Mouse (Mus musculus) liver, embryonic 11.5 days (tissue): ENCODE measurements around the gene Agk. TPM values are rescaled to one million over a fixed set of nuclear protein-coding genes. Genes with fewer than 3 reads are reported as not detected.

ENCODE experiments used
- ATAC-seq: fragments of 200-750 bp; cut with Nextera tagmentation; replicated peaks from 2 replicates; pipeline ENCODE4 v1.8.0; 2017; ENCODE audit warnings: moderate number of reproducible peaks, mild to moderate bottlenecking, moderate TSS enrichment, moderate library complexity; ENCODE audit not compliant: low FRiP score
- DNase-seq: peaks from one replicate; pipeline ENCODE4 v3.0.0-alpha.2; 2017; ENCODE audit warnings: low spot score
- H3K27ac ChIP-seq: fragments of 300-500 bp; sonication (generic); 2 replicates; pipeline ENCODE4 v1.5.1; 2014; ENCODE audit warnings: mild to moderate bottlenecking, low read depth, low read length, control low read depth
- H3K27me3 ChIP-seq: fragments of 300-500 bp; sonication (generic); replicated peaks from 2 replicates; pipeline ENCODE4 v1.6.1; 2014; ENCODE audit warnings: low read length, mixed read lengths; ENCODE audit not compliant: control insufficient read depth, insufficient read depth
- H3K36me3 ChIP-seq: fragments of 300-500 bp; sonication (generic); 2 replicates; pipeline ENCODE4 v1.6.1; 2014; ENCODE audit warnings: mild to moderate bottlenecking, low read length, moderate library complexity, mixed read lengths; ENCODE audit not compliant: control insufficient read depth, insufficient read depth
- H3K4me1 ChIP-seq: fragments of 300-500 bp; sonication (generic); replicated peaks from 2 replicates; pipeline ENCODE4 v1.6.1; 2014; ENCODE audit warnings: low read length, mixed read lengths; ENCODE audit not compliant: control insufficient read depth, insufficient read depth
- H3K4me2 ChIP-seq: fragments of 300-500 bp; sonication (generic); 2 replicates; pipeline ENCODE4 v1.6.1; 2014; ENCODE audit warnings: mild to moderate bottlenecking, control low read depth, moderate library complexity
- H3K4me3 ChIP-seq: fragments of 300-500 bp; sonication (generic); 2 replicates; pipeline ENCODE4 v1.5.1; 2014; ENCODE audit warnings: low read depth, low read length, control low read depth
- H3K9ac ChIP-seq: fragments of 300-500 bp; sonication (generic); 2 replicates; pipeline ENCODE4 v1.6.1; 2014; ENCODE audit warnings: low read depth, low read length, control low read depth
- H3K9me3 ChIP-seq: fragments of 300-500 bp; sonication (generic); 2 replicates; pipeline ENCODE4 v1.6.1; 2016; ENCODE audit warnings: low read length, inconsistent platforms, mixed read lengths; ENCODE audit not compliant: control insufficient read depth
- WGBS: fragments of 180-500 bp; shearing (Covaris S2); extraction: QIAGEN DNeasy Blood & Tissue Kit; methylation state at CpG from one replicate; pipeline ENCODE4 v1.1.7; 2014; 5-methylcytosine and 5-hydroxymethylcytosine counted together
- polyA plus RNA-seq: library from polyadenylated mRNA; unstranded; fragments of >200 nt; fragmentation: Nextera tagmentation; extraction: Ambion mirVana; gene quantifications from 2 replicates; pipeline ENCODE4 v1.2.1, GENCODE M21; 2014

The Agk gene
- polyA plus RNA-seq, 1 experiment from 2014 or later = 35.8 TPM

DNA sequence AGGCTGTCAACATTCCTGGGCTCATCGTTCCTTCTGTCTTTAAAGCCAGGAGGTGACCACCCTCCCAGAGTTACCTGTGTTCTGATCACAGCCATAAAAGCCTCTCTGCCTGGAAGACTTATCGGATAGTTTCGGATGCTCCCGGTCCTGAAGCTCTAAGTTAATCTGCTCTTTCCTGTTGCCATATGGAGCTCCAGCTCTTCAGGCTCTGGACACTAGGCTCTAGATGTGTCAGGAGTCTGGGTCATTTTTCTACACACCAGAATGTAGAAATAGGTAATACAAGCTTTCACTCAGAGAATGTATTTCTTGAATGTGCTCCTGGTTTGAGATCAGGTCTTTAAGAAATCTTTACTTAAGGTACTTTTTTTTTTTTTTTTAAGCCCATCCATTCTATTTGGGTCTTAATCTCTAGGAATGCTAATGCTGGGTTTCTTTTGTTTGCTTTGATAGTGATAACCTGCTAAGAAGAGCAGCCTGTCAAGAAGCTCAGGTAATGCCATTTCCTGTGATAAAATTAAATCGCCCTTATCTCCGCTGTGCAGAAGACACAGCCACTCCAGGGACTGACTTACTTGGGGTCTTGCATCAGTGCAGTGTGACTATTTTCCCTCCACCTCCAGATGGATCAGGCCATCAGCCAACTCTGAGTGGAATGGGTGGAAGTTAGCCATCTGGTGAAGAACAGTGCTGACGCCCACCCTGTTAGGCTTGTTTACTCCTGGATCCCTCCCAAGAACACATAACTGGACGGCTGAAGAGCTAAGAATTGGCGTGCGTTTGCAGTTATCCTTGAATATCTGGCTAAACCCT, 22.2 kb downstream of the Agk start:
- no peak for ATAC-seq

GRCm38 (mm10) chr6:40347772-40348111, 22.8 kb downstream of the Agk start:
- H3K4me2 ChIP-seq = no peak overlapping the region
- no peak overlapping the region for H3K9ac ChIP-seq
- H3K9me3 ChIP-seq = no peaks in the 10 kb centered on the region
- DNase-seq (no peak), ATAC-seq (no peak)
- no peaks in the 10 kb centered on the region; the same call in 1 of the 2 replicates for H3K36me3 ChIP-seq
- no peaks in the 10 kb centered on the region for H3K27me3 ChIP-seq
- no peak overlapping the region for H3K4me3 ChIP-seq
- no peak overlapping the region for H3K27ac ChIP-seq
- H3K4me1 ChIP-seq = peaks cover 4% of the 10 kb centered on the region; the same call in 1 of the 2 replicates
- WGBS = 69% methylated on average over 1 of the region's 1 CpGs

More for the DNA sequence above, 22.2 kb downstream of the Agk start:
- H3K4me1 ChIP-seq = peaks cover 4% of the 10 kb centered on the region; the same call in 1 of the 2 replicates
- no peaks in the 10 kb centered on the region; the same call in 1 of the 2 replicates for H3K36me3 ChIP-seq
- no peak overlapping the region for H3K27ac ChIP-seq
- no peak overlapping the region for H3K9ac ChIP-seq
- WGBS = 63% methylated on average over 10 of the region's 10 CpGs
- no peaks in the 10 kb centered on the region for H3K9me3 ChIP-seq
- no peak overlapping the region for H3K4me3 ChIP-seq
- no peak for DNase-seq
- no peaks in the 10 kb centered on the region for H3K27me3 ChIP-seq
- H3K4me2 ChIP-seq = no peak overlapping the region

DNA sequence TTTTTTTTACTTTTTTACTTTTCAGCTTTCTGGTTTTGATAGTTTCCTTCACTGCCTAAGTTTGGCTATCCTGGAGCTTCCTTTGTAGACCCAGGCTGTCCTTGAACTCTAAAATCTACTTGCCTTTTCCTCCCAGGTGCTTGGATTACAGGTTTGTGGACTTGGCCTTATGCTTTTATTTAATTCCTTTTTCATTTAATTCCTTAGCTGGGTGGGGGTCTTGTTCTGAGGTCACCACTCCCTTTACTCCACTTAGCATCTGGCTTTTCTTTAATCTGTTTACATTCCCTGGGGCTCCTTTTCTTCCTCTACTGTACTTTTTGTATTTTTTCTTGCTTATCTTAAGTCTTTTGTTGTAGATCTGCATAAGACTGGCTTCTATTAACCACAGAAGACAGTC, 25.1 kb downstream of the Agk start:
- Histone ChIP-seq H3K36me3 (no peaks in the 10 kb centered on the region; the same call in 1 of the 2 replicates), H3K27ac (no peak overlapping the region), H3K4me3 (no peak overlapping the region), H3K9ac (no peak overlapping the region), H3K4me2 (no peak overlapping the region), H3K4me1 (peaks cover 4% of the 10 kb centered on the region; the same call in 1 of the 2 replicates), H3K9me3 (no peaks in the 10 kb centered on the region), H3K27me3 (no peaks in the 10 kb centered on the region)
- DNase-seq = no peak
- ATAC-seq = no peak

DNA sequence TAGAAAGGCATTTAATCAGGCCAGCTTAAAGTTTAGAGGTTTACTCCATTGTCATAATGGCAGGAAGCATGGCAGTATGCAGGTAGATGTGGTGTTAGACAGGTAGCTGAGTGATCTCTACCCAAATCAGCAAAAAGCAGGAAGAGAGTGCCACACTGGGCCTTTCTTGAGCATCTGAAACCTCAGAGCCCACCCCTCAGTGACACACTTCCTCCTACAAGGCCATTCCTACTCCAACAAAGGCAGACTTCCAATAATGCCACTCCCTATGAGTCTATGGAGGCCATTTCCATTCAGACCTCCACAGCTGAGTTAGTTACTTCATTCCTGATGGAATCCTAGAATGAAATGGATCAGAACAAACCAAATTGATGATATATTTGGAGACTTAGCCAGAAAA, 25.9 kb downstream of the Agk start:
- no peak overlapping the region for H3K9ac ChIP-seq
- H3K4me2 ChIP-seq = no peak overlapping the region
- ATAC-seq (no peak), DNase-seq (no peak)
- peaks cover 4% of the 10 kb centered on the region; the same call in 1 of the 2 replicates for H3K4me1 ChIP-seq
- no peaks in the 10 kb centered on the region for H3K9me3 ChIP-seq
- no peaks in the 10 kb centered on the region; the same call in 1 of the 2 replicates for H3K36me3 ChIP-seq
- no peak overlapping the region for H3K4me3 ChIP-seq
- H3K27me3 ChIP-seq = no peaks in the 10 kb centered on the region
- H3K27ac ChIP-seq = no peak overlapping the region

DNA sequence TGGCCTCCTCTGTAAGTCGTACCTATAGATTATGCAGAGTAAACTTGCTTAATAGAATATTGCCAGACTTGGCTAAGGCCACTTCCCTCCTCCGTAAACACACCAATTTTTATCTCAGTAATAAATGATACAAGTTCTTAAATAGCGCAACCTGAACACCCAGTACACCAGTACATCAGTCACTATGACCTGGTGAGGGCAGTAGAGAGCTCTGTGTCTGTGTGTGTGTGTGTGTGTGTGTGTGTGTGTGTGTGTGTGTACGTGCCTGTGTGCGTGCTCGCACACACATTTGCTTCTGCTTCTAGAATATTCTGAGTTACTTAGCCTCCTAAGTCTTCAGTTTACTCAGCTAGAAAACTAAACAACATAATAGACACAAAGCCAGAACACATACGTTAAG, 28.4 kb downstream of the Agk start:
- Histone ChIP-seq H3K27ac (no peak overlapping the region), H3K36me3 (no peaks in the 10 kb centered on the region; the same call in 1 of the 2 replicates), H3K9me3 (no peaks in the 10 kb centered on the region), H3K4me2 (no peak overlapping the region), H3K4me3 (no peak overlapping the region), H3K4me1 (no peaks in the 10 kb centered on the region), H3K9ac (no peak overlapping the region), H3K27me3 (no peaks in the 10 kb centered on the region)
- ATAC-seq (no peak), DNase-seq (no peak)
- WGBS = 90% methylated on average over 7 of the region's 7 CpGs

GRCm38 (mm10) chr6:40371031-40371430, 46.1 kb downstream of the Agk start:
- no peak overlapping the region for H3K4me2 ChIP-seq
- no peaks in the 10 kb centered on the region for H3K9me3 ChIP-seq
- H3K4me3 ChIP-seq = no peak overlapping the region
- H3K4me1 ChIP-seq = no peaks in the 10 kb centered on the region
- WGBS = 89% methylated on average over 6 of the region's 6 CpGs
- ATAC-seq (no peak), DNase-seq (no peak)
- no peak overlapping the region for H3K9ac ChIP-seq
- H3K36me3 ChIP-seq = peaks cover 4% of the 10 kb centered on the region; the same call in 1 of the 2 replicates
- no peak overlapping the region for H3K27ac ChIP-seq
- no peaks in the 10 kb centered on the region for H3K27me3 ChIP-seq

GRCm38 (mm10) chr6:40380181-40380580, 55.2 kb downstream of the Agk start:
- DNase-seq (no peak), ATAC-seq (no peak)
- H3K9ac ChIP-seq = no peak overlapping the region
- no peaks in the 10 kb centered on the region for H3K9me3 ChIP-seq
- H3K4me3 ChIP-seq = no peak overlapping the region
- no peaks in the 10 kb centered on the region for H3K27me3 ChIP-seq
- 0 out of 2 replicates have a peak, but pooled peaks cover 4% of the 10 kb centered on the region for H3K36me3 ChIP-seq
- 83% methylated on average over 3 of the region's 3 CpGs for WGBS
- no peak overlapping the region for H3K27ac ChIP-seq
- no peaks in the 10 kb centered on the region for H3K4me1 ChIP-seq
- H3K4me2 ChIP-seq = no peak overlapping the region

DNA sequence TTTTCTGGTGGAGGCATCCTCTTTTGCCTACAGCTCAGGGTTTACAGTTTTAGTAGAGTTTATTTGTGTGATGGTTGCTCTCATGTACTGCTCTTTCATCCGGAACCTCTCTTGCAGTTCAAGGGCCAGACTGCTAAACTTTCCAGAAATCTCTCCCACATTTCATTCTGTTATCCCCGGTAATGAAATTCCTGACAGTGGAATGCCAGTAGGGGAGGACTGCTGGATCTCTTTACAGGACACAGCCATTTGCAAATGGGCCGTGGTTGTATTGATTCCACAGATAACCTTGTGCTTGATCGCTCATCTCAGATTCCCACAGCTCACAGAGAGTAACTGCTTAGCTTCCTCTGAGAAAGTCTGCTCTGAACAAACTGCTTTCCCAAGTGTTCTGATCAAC, 56.9 kb downstream of the Agk start:
- H3K27ac ChIP-seq = no peak overlapping the region
- H3K36me3 ChIP-seq = 0 out of 2 replicates have a peak, but pooled peaks cover 2% of the 10 kb centered on the region
- no peaks in the 10 kb centered on the region for H3K27me3 ChIP-seq
- no peaks in the 10 kb centered on the region for H3K4me1 ChIP-seq
- DNase-seq (no peak), ATAC-seq (no peak)
- 83% methylated on average over 4 of the region's 4 CpGs for WGBS
- no peak overlapping the region for H3K4me2 ChIP-seq
- H3K9me3 ChIP-seq = no peaks in the 10 kb centered on the region
- no peak overlapping the region for H3K9ac ChIP-seq
- H3K4me3 ChIP-seq = no peak overlapping the region

DNA sequence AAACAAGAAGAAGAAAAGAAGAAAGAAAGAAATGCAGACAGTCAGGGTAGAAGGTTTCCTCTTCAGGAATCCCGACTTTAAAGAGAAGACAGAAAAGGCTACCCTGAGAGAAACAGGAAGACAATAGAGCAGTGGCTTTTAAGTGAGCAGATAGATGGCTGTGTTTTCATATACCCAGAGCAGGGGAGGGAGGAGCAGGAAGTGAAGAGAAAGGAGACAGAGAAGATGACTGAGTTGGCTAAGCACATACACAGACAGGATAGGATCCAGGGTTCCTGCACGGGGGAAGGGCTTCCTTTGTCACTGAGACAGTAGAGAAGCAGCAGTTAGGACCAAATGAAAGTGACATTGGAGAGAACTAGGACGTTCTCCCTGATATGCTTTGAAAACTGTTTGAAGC, 60.7 kb downstream of the Agk start:
- no peak overlapping the region for H3K4me3 ChIP-seq
- H3K27me3 ChIP-seq = no peaks in the 10 kb centered on the region
- WGBS = 51% methylated on average over 3 of the region's 3 CpGs
- H3K36me3 ChIP-seq = no peaks in the 10 kb centered on the region; the same call in 1 of the 2 replicates
- no peak for DNase-seq
- no peak for ATAC-seq
- H3K27ac ChIP-seq = no peak overlapping the region
- no peaks in the 10 kb centered on the region for H3K9me3 ChIP-seq
- H3K4me1 ChIP-seq = peaks cover 3% of the 10 kb centered on the region; the same call in 1 of the 2 replicates
- H3K9ac ChIP-seq = no peak overlapping the region
- no peak overlapping the region for H3K4me2 ChIP-seq
